Mouse (Mus musculus) gastrocnemius, postnatal 36 days (tissue): ENCODE measurements around the gene Aacs. TPM values are rescaled to one million over a fixed set of nuclear protein-coding genes. Genes with fewer than 3 reads are reported as not detected.

Source experiments
- DNase-seq, 2 experiments: peaks; one replicate each; pipeline ENCODE4 v3.0.0; 2022
- intact Hi-C: fragments of 180-260 bp; cut with DNase I; formaldehyde crosslinking; loops from one replicate; pipeline ENCODE4 v1.15.1; 2025
- total RNA-seq, 2 experiments: library from RNA; stranded (reverse); gene quantifications; 2 replicates each; pipeline ENCODE4 v1.2.3; 2021

Aacs gene
- total RNA-seq, 2 experiments from 2014 or later, result 2.5 to 3.8 TPM

DNA sequence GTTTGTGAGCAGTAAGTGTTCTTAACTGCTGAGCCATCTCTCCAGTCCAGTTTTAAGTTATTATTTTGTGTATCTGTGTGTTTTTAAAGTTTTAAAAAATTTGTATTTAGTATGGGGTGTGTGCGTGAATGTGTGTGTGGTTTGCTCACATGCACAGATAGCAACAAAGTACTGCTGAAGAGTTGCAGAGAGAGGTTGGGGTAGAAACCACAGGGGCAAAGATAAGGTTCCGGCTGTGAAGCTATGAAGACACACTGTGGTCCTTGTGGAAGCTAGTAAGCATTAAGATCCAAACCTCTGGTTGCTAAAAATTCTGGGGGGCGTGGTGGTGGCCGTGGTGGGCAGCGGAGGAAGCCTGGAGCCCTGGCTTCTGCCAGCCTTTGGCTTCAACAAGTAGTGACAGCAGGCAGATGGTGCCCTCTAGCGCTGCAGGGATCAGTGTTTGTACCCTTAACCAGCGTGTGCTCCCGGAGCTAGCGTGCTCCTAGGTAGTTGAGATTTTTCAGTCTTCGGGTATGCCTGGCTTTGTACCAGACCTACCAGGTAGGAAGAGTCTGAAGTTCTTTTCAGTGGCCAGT, 13.7 kb upstream of the Aacs start:
- intact Hi-C loops, result loop anchor here (2.0 kb wide), 1 partner anchor 79 kb away; no protein-coding TSS in a partner anchor
- no peak for DNase-seq

DNA sequence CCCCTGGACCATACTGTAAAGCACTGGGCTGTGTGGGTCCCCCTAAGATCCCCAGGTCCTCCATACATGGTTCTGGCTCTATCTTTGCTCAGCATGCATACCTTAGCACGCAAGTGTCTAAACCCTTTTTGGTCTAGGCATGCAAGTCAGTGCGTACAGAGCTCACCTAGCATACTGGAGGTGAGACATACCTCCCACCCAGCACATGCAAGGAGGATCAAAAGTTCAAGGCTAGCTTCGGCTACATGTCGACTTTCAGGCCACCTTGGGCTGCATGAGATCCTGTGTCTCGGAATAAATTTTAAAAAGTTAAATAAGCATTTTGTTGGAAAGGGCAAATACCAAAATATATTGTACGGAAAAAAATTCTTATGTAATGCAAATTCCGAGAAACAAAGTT, 10.4 kb upstream of the Aacs start:
- no peak for DNase-seq
- intact Hi-C loops, result no loop called here

DNA sequence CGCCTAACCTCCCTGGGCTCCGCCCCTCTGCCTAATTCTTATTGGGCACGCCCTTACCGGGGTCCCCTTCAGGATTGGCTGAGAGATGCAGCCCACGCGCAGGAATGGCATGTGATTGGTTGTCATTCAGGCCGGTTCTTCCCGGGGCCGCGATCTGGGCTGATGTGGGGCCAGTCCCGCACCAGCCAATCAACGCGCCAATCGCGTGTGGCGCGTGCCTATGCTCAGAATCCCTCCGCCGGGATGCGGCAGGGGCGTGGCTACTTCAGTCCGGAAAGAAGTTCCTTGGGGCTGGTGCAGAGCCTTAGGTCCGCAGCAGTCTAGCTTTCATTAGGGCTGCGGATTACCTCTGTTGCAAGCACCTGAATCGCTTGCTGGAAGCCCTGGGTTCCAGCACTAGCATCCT, 9.9 kb upstream of the Aacs start:
- DNase-seq, result peak; percentile 87 to 93
- intact Hi-C loops, result no loop called here

- DNase-seq, result no peak
- intact Hi-C loops, result no loop called here
Observed at GRCm38 (mm10) chr5:125466483-125466882, 9.1 kb upstream of the Aacs start.

- no peak for DNase-seq
- intact Hi-C loops, result no loop called here
Observed at GRCm38 (mm10) chr5:125467261-125467660, 8.4 kb upstream of the Aacs start.

- intact Hi-C loops, result no loop called here
- DNase-seq, result no peak
Observed at GRCm38 (mm10) chr5:125470713-125471112, 4.9 kb upstream of the Aacs start.

DNA sequence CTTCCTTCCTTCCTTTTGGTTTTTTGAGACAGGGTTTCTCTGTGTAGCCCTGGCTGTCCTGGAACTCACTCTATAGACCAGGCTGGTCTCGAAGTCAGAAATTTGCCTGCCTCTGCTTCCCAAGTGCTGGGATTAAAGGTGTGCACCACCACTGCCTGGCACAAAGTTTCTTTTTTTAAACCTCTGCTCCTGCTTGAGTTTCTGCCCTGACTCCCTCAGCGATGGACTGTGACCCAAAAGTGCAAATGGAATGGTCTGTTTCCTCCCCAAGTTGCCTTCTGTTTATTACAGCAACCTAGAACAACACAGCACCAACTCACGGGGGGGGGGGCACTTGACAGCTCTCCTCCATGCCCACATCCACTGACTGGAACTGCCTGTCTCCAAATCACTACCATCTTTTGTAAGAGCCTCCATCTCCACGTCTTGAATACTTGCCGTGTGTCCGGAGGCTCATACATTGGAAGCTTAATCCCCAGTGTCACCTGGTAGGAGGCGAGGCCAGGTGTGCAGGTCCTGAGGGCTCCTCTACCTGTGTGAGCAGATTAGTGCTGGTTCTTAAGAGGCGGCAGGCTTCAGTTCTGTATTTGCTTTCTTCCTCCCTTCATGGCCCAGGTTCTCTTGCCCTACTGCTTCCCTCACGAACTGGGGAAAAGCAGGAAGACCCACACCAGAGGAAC, 2.7 kb upstream of the Aacs start:
- no peak for DNase-seq
- intact Hi-C loops, result no loop called here

GRCm38 (mm10) chr5:125475030-125475429, 584 bp upstream of the Aacs start:
- intact Hi-C loops, result loop anchor here (5.0 kb wide), 1 partner anchor 93 kb away; no protein-coding TSS in a partner anchor
- DNase-seq, result no peak

DNA sequence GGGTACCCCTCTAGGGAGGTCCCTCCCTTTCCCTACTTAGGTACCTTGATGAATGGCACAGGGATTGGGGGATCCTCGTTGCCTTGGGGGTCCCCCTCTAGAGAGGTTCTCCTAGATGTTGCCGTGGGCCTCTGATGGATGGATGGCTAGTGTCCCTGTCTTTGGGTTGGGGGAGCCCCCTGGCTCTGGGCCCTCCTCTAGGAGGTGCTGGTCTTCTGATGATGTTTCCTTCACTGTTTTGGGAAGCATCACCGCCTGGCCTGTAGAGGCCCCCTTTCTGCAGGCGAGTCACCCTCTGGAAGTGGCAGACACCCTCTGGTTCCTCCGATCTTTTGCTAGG, 642 bp downstream of the Aacs start:
- DNase-seq, result no peak
- intact Hi-C loops, result loop anchor here (5.0 kb wide), 1 partner anchor 94 kb away; no protein-coding TSS in a partner anchor

GRCm38 (mm10) chr5:125476799-125477198, 1.2 kb downstream of the Aacs start:
- DNase-seq, result no peak
- intact Hi-C loops, result loop anchor here (5.0 kb wide), 1 partner anchor 94 kb away; no protein-coding TSS in a partner anchor

GRCm38 (mm10) chr5:125477533-125477932, 1.9 kb downstream of the Aacs start:
- intact Hi-C loops, result loop anchor here (5.0 kb wide), 1 partner anchor 95 kb away; no protein-coding TSS in a partner anchor

DNA sequence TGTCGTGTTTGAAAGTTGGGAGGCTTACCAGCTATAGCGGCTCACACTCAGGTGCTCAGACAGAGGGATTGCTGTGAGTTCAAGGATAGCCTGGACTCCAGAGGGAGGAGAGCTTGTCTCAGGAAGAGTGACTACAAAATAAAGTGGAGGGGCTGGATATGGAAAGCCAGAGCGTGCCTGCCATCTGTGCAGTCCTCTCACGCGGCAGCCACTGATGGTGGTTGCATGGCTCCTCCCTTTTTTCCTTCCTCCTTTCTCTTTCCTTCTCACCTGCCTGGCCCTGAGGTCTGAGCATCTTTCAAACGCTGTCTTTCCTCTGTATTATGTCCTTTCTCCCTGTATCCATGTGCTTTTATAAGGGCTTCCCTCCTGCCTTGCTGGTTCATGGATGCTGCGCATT, 2.4 kb downstream of the Aacs start:
- intact Hi-C loops, result loop anchor here (5.0 kb wide), 1 partner anchor 96 kb away; no protein-coding TSS in a partner anchor
- DNase-seq, result no peak

More at GRCm38 (mm10) chr5:125477533-125477932, 1.9 kb downstream of the Aacs start:
- no peak for DNase-seq

- intact Hi-C loops, result loop anchor here (5.0 kb wide), 1 partner anchor 97 kb away; no protein-coding TSS in a partner anchor
- no peak for DNase-seq
Observed at GRCm38 (mm10) chr5:125479376-125479775, 3.8 kb downstream of the Aacs start.

GRCm38 (mm10) chr5:125480434-125481231, 5.0 kb downstream of the Aacs start:
- intact Hi-C loops, result no loop called here
- DNase-seq, result no peak

DNA sequence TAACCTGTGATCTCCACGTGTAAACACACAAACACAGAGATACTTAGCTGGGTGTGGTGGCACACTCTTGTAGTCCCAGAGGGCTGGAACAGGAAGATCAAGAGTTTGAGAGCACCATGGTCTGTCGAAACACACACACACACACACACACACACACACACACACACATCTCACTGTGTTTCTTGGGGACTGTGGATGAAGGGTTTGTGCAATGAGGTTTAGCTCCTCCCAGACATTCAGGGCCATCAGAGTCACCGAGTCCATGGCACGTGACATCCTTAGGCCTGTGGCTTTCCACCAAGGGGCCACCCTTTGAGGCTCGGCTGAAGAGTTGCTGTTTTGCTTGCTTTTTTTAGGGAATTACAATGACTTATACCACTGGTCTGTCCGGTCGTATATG, 6.9 kb downstream of the Aacs start:
- intact Hi-C loops, result no loop called here
- no peak for DNase-seq

- intact Hi-C loops, result no loop called here
- DNase-seq, result no peak
Observed at GRCm38 (mm10) chr5:125483712-125484611, 8.3 kb downstream of the Aacs start.

GRCm38 (mm10) chr5:125485031-125485778, 9.6 kb downstream of the Aacs start:
- intact Hi-C loops, result no loop called here
- DNase-seq, result no peak

GRCm38 (mm10) chr5:125486088-125486487, 10.5 kb downstream of the Aacs start:
- no peak for DNase-seq
- intact Hi-C loops, result no loop called here

- intact Hi-C loops, result no loop called here
- no peak for DNase-seq
Observed at GRCm38 (mm10) chr5:125487375-125488115, 11.9 kb downstream of the Aacs start.
